Mouse (Mus musculus) embryonic facial prominence, embryonic 13.5 days (tissue): ENCODE results near the gene Plppr4. TPM values are rescaled to one million over a fixed set of nuclear protein-coding genes. Genes with fewer than 3 reads are reported as not detected.

Source experiments
- ATAC-seq: fragments of 200-750 bp; cut with Nextera tagmentation; 2 replicates; pipeline ENCODE4 v1.8.0; 2017; ENCODE audit warnings: low read depth; ENCODE audit not compliant: insufficient number of reproducible peaks, insufficient read depth, low FRiP score, low TSS enrichment
- H3K27ac ChIP-seq: fragments of 300-500 bp; sonication (generic); 2 replicates; pipeline ENCODE4 v1.5.1; 2015; ENCODE audit warnings: moderate library complexity, mild to moderate bottlenecking, inconsistent platforms
- H3K27me3 ChIP-seq: fragments of 300-500 bp; sonication (generic); 2 replicates; pipeline ENCODE4 v1.6.1; 2015; ENCODE audit warnings: mild to moderate bottlenecking, inconsistent platforms
- H3K36me3 ChIP-seq: fragments of 300-500 bp; sonication (generic); 2 replicates; pipeline ENCODE4 v1.6.1; 2015; ENCODE audit warnings: mild to moderate bottlenecking, inconsistent platforms
- H3K4me1 ChIP-seq: fragments of 300-500 bp; sonication (generic); 2 replicates; pipeline ENCODE4 v1.6.1; 2015; ENCODE audit warnings: inconsistent platforms
- H3K4me2 ChIP-seq: fragments of 300-500 bp; sonication (generic); 2 replicates; pipeline ENCODE4 v1.6.1; 2015; ENCODE audit warnings: moderate library complexity, mild to moderate bottlenecking, inconsistent platforms
- H3K4me3 ChIP-seq: fragments of 300-500 bp; sonication (generic); 2 replicates; pipeline ENCODE4 v1.5.1; 2015; ENCODE audit warnings: mild to moderate bottlenecking, inconsistent platforms
- H3K9ac ChIP-seq: fragments of 300-500 bp; sonication (generic); 2 replicates; pipeline ENCODE4 v1.6.1; 2015; ENCODE audit warnings: mild to moderate bottlenecking, inconsistent platforms
- H3K9me3 ChIP-seq: fragments of 300-500 bp; sonication (generic); 2 replicates; pipeline ENCODE4 v1.6.1; 2016; ENCODE audit warnings: inconsistent platforms
- WGBS: fragments of 180-500 bp; shearing (Covaris S2); methylation state at CpG from one replicate; pipeline ENCODE4 v1.1.7; 2015; ENCODE audit warnings: mixed read lengths; 5-methylcytosine and 5-hydroxymethylcytosine counted together
- polyA plus RNA-seq: library from polyadenylated mRNA; unstranded; fragments of >200 nt; fragmentation: Nextera tagmentation; extraction: Ambion mirVana; gene quantifications from 2 replicates; pipeline ENCODE4 v1.2.1, GENCODE M21; 2015

Plppr4 gene
- 0.66 and 0.69 TPM in 2 replicates for polyA plus RNA-seq

DNA sequence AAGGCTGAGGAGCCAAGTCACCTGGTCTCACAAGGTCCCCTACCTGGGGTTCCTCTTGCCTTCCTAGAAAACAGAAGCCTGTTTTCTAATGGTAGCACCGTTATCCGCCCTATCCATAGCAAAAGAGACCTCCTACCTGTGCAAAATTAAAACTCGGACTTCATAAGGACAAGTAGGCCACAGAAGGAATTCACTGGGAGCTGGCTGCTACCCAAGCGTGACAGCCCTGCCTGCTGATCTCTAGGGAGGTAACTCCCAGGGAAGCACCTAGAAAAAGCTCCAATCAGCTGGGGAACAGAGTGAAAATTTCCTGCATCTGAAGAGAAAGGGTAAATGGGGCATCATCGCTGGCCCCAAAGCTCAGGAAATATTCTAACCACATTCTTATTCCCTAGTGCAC is at the start of gene Plppr4:
Gene Plppr4 (minus strand): TSS at position 349 of the 400 bp plus-strand sequence.
- Histone ChIP-seq H3K27ac (no peak within 1 kb of the TSS), H3K4me2 (peak within 1 kb of the TSS; percentile 91), H3K4me1 (0 out of 2 replicates have a peak, but pooled peaks cover 9% of the 10 kb centered on the region), H3K9me3 (no peaks in the 10 kb centered on the region), H3K27me3 (peaks cover 19% of the 10 kb centered on the region), H3K9ac (peak within 1 kb of the TSS; percentile 70), H3K4me3 (peak within 1 kb of the TSS; percentile 54), H3K36me3 (no peaks in the 10 kb centered on the region)
- WGBS = 28% methylated on average over 5 of the region's 5 CpGs
- no peak for ATAC-seq

DNA sequence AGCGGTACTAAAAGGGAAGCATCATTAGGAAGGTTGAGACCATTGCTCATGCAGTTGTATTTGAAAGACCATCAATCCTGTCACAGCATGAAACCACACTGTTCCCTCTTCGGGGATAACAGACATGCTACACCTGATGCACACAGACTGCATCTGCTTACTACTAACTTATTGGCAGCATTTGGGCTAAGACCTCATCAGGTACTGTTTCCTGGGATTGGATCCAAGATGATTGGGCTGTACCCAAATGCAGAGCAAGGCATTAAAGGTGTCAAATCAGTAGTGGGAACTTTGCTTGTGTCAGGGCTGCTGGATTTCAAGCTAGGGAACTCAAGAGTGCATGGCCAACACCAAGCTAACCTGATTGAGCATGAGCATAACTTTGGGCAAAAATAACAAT is 45.1 kb upstream of the Plppr4 start:
- 84% methylated on average over 2 of the region's 2 CpGs for WGBS
- H3K9ac ChIP-seq = no peak overlapping the region
- H3K4me1 ChIP-seq = no peaks in the 10 kb centered on the region
- H3K4me2 ChIP-seq = no peak overlapping the region
- H3K4me3 ChIP-seq = no peak overlapping the region
- H3K27ac ChIP-seq = no peak overlapping the region
- H3K27me3 ChIP-seq = no peaks in the 10 kb centered on the region
- H3K36me3 ChIP-seq = no peaks in the 10 kb centered on the region
- no peak for ATAC-seq
- no peaks in the 10 kb centered on the region for H3K9me3 ChIP-seq

DNA sequence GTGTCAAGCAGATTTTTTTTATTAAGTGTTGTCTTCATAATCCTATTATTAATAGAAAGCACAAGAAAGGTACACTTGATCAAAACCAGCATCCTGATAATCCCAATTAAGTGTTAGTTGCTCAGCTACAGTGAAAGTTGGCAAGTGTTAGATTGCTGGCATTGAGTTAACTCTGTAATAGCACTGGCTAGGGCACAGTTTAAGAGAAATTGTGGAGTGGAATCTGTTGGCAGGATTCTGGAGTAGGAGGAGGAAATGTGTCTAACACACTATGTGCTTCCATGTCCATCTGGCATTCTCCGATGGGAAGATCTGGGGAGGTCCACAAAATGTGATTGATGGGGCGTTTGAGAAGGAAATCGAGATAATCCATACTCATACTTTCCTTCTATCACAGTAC is 43.1 kb upstream of the Plppr4 start:
- Histone ChIP-seq H3K9me3 (no peaks in the 10 kb centered on the region), H3K36me3 (no peaks in the 10 kb centered on the region), H3K27me3 (no peaks in the 10 kb centered on the region), H3K4me1 (no peaks in the 10 kb centered on the region), H3K4me3 (no peak overlapping the region), H3K27ac (no peak overlapping the region), H3K4me2 (no peak overlapping the region), H3K9ac (no peak overlapping the region)
- no peak for ATAC-seq
- WGBS = 84% methylated on average over 3 of the region's 3 CpGs

DNA sequence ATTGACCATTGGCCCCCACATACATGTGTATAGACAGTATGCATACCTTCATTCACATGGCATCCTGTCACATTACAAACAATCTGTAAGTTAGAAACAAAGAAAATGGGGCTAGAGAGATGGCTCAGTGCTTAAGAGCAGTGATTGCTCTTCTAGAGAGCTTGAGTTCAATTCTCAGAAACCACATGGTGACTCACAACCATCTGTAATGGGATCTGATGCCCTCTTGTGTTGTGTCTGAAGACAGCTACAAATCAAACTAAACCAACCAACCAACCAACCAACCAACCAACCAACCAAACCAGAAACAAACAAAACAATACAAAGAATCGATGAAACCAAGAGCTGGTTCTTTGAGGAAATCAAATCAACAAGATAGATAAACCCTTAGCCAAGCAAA is 5.4 kb upstream of the Plppr4 start:
- ATAC-seq = no peak
- no peaks in the 10 kb centered on the region for H3K9me3 ChIP-seq
- no peaks in the 10 kb centered on the region for H3K36me3 ChIP-seq
- no peak overlapping the region for H3K27ac ChIP-seq
- H3K4me2 ChIP-seq = no peak overlapping the region
- no peaks in the 10 kb centered on the region for H3K4me1 ChIP-seq
- no peak overlapping the region for H3K9ac ChIP-seq
- H3K27me3 ChIP-seq = peaks cover 1% of the 10 kb centered on the region; the same call in 1 of the 2 replicates
- no peak overlapping the region for H3K4me3 ChIP-seq
- WGBS = 83% methylated on average over 1 of the region's 1 CpGs

DNA sequence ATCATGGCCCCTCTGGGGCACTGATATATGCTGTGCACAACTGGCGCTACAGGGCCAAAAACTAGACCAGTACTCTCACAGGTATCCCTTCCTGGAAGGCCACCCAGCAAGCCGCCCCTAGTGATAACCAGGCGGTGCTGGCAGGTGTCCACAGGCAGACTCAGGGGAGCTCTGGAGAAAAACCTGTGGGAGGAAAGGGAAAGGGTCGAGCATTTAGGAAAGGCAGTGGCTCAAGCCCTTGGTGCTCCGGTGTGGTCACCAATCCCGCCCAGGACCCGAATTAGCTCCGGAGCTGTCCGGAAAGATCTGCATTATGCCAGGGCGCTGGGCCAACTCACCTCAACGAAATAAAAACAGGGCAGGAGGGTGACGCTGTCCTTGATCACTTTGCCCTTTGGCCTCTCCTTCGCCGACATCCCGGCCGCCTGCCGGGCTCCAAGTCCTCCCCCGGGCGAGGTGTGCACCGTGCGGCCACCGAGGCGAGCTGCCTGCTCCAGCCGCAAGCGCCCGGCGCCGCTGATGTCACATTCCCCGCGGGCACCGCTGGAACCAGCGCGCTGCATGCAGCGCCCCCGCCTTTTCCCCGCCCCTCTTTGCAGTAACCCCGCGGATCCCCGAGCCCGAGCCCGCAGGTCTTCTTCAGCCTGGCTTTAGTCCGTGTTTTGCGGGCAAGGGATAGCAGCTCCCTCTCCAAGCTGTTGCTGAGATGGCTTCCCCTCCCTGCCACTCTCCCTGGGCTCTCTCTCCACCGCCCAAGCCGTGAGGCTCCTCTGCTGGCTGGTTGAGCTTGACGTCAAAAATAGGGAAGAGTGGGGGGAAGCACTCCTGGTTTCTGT is 772 bp downstream of the Plppr4 start:
- Histone ChIP-seq H3K4me1 (0 out of 2 replicates have a peak, but pooled peaks cover 9% of the 10 kb centered on the region), H3K27ac (no peak overlapping the region), H3K4me3 (peak overlapping the region; percentile 54), H3K9ac (peak overlapping the region; percentile 70), H3K27me3 (peaks cover 19% of the 10 kb centered on the region), H3K4me2 (peak overlapping the region; percentile 91), H3K36me3 (no peaks in the 10 kb centered on the region), H3K9me3 (no peaks in the 10 kb centered on the region)
- 0 out of 2 replicates have a peak, but pooled peaks have one; percentile 59 for ATAC-seq
- 2% methylated on average over 46 of the region's 46 CpGs for WGBS

DNA sequence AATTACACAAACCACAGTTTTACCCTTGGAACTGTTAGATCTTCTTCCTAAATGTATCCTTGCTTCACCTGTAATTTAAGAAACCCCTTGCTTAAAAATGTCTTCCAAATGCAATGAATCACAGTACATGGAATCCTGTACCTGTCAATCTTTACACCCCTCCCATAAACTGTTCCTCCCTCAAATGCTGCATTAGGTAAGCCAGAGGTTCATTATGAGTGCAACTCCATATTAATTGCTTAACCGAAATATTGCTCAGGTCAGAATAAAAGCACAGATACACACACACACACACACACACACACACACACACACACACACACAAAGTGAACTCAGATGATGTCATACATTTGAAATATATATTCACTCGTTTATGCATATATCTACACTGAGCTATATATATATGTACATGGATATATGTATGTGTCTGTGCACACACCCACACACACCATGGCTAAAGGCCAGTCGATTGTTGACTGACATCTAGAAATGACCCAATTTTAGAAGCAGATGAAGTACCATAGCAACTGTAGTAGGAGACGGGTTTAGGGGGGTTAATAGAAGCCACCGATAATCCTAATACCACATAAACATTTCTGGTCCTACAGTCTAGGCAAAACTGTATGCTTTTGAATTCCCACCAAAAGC is 1.6 kb downstream of the Plppr4 start:
- H3K9me3 ChIP-seq = no peaks in the 10 kb centered on the region
- H3K27ac ChIP-seq = no peak overlapping the region
- no peaks in the 10 kb centered on the region for H3K36me3 ChIP-seq
- H3K4me1 ChIP-seq = 0 out of 2 replicates have a peak, but pooled peaks cover 9% of the 10 kb centered on the region
- no peak for ATAC-seq
- H3K27me3 ChIP-seq = peaks cover 19% of the 10 kb centered on the region
- no peak overlapping the region for H3K9ac ChIP-seq
- 72% methylated on average over 5 of the region's 5 CpGs for WGBS
- peak overlapping the region; percentile 54 for H3K4me3 ChIP-seq
- peak overlapping the region; percentile 91 for H3K4me2 ChIP-seq

DNA sequence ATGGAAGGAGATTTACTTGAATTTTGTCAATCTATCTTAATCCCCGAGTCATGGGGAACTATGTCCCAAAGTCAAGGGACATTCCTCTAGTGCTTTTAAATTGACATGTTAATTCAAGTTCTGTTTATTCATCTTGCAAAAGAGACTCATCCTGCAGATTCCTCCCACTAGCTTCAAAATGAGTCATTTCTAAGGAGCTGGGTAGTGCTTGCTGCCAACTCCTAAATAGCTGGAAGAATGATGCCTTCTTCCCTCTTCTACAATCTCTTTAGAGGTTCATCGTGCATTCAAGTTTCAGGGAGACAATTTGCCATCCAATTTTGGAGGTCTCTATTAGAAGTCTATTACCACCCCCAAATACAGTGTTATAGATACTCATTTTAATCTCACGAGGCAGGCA is 3.3 kb downstream of the Plppr4 start:
- Histone ChIP-seq H3K4me2 (no peak overlapping the region), H3K27me3 (peaks cover 19% of the 10 kb centered on the region), H3K4me1 (0 out of 2 replicates have a peak, but pooled peaks cover 9% of the 10 kb centered on the region), H3K36me3 (no peaks in the 10 kb centered on the region), H3K9me3 (no peaks in the 10 kb centered on the region), H3K4me3 (no peak overlapping the region), H3K9ac (no peak overlapping the region), H3K27ac (no peak overlapping the region)
- 84% methylated on average over 3 of the region's 3 CpGs for WGBS
- no peak for ATAC-seq

DNA sequence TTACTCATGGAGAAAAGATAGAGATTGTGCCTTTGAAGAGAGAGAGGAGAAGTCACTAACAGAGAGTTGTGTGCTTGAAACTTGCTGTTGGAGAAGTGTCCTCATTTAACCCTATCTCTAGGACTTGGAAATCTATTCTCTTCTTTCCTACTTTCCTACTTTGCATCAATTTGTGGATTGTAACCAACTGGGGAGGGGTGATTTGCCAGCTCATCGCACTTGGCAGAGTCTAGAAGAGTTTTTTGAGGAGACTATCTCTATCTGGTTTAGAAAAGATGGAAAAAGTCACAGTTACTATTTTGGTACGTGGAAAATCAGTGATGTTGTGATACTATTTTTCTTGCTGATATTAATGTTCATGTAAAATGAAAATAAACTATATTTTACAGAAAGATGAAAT is 6.7 kb downstream of the Plppr4 start:
- WGBS = 84% methylated on average over 2 of the region's 2 CpGs
- Histone ChIP-seq H3K4me1 (no peaks in the 10 kb centered on the region), H3K9me3 (no peaks in the 10 kb centered on the region), H3K27ac (no peak overlapping the region), H3K4me3 (no peak overlapping the region), H3K36me3 (no peaks in the 10 kb centered on the region), H3K9ac (no peak overlapping the region), H3K27me3 (0 out of 2 replicates have a peak, but pooled peaks cover 2% of the 10 kb centered on the region), H3K4me2 (no peak overlapping the region)
- no peak for ATAC-seq

DNA sequence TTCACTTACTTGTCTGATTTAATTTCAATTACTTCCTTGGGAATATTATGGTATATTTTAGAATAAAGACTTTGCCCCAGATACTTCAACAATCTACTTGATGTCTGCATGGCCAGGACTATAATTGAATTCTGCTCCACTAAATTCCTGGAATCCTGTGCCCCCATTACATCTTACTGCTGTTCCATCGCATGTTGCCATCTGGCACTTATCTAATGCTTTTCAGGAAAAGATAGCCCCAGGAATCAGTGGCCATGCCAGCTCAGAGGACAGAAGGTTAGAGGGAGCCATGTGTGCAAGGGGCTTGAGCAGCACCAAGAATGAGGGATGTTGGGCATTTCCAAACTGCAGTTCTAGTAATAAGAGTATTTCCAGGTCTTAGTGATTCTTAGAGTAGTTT is 14.3 kb downstream of the Plppr4 start:
- H3K4me2 ChIP-seq = no peak overlapping the region
- H3K4me3 ChIP-seq = no peak overlapping the region
- no peak overlapping the region for H3K27ac ChIP-seq
- H3K36me3 ChIP-seq = no peaks in the 10 kb centered on the region
- WGBS = 52% methylated on average over 1 of the region's 1 CpGs
- no peaks in the 10 kb centered on the region for H3K27me3 ChIP-seq
- H3K9ac ChIP-seq = no peak overlapping the region
- no peak for ATAC-seq
- no peaks in the 10 kb centered on the region for H3K9me3 ChIP-seq
- H3K4me1 ChIP-seq = no peaks in the 10 kb centered on the region

DNA sequence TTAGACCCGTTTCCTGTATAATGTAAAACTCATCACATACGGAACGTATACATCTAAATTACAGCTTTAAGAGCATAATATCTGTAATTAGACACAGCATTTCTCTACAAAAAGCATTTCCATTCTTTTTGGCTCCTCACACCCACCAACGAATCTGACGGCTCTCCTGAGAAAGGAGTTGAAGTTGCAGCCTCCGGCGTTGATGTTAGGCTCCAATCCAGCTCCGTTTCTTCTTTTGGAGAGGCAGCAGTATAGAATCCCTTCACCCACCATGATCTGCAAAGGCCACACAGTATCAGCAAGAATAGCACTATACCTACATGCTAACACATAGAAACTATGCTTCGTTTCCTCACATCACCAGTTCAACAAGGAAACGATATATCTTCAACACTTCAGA is 29.2 kb downstream of the Plppr4 start:
- ATAC-seq = no peak

DNA sequence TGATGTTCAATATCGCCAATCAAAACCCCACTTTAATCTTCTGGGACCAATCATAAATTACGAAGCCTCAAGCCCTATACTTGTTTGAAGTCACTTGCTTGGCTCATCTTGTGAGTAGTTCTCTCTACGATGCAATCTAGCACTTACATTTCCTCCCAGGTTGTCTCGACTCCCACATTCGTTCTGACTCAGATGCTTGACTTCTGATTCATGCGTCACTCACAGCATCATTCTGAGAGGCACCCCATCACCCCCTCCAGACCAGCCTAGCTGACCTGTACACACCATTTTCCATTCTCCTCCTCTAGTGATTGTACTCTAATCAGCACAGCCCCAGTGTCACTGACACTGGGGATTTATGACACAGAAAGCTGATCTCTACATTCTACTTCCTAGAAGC is 31.2 kb downstream of the Plppr4 start:
- no peaks in the 10 kb centered on the region for H3K4me1 ChIP-seq
- 82% methylated on average over 6 of the region's 6 CpGs for WGBS
- H3K27ac ChIP-seq = no peak overlapping the region
- no peak for ATAC-seq
- no peaks in the 10 kb centered on the region for H3K36me3 ChIP-seq
- no peak overlapping the region for H3K9ac ChIP-seq
- H3K4me2 ChIP-seq = no peak overlapping the region
- H3K27me3 ChIP-seq = no peaks in the 10 kb centered on the region
- H3K4me3 ChIP-seq = no peak overlapping the region
- no peaks in the 10 kb centered on the region for H3K9me3 ChIP-seq

More for the DNA sequence above, 29.2 kb downstream of the Plppr4 start:
- no peaks in the 10 kb centered on the region for H3K36me3 ChIP-seq
- no peaks in the 10 kb centered on the region for H3K9me3 ChIP-seq
- H3K4me1 ChIP-seq = no peaks in the 10 kb centered on the region
- H3K27ac ChIP-seq = no peak overlapping the region
- H3K9ac ChIP-seq = no peak overlapping the region
- H3K4me2 ChIP-seq = no peak overlapping the region
- WGBS = 70% methylated on average over 10 of the region's 10 CpGs
- H3K4me3 ChIP-seq = no peak overlapping the region
- no peaks in the 10 kb centered on the region for H3K27me3 ChIP-seq

DNA sequence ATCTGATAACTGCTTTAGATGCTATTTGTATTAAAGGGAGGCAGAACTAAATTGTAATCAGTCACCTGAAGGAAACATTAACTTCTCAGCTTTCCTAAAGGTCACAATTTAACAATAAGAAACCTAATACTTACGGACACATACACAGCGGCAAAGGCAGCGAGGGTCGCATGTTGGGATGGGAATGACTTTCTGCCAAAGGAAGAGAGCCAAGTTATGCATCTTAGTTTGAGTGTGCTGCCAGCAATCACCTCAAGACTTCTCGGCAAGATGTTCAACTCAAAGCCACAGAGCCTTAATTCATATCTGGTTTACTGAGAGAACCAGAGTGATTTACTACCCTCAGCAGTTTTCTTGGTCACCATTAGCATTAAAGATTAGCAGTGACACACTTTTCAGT is 34.1 kb downstream of the Plppr4 start:
- no peaks in the 10 kb centered on the region for H3K9me3 ChIP-seq
- 81% methylated on average over 5 of the region's 5 CpGs for WGBS

More for the DNA sequence above, 34.1 kb downstream of the Plppr4 start:
- Histone ChIP-seq H3K4me2 (no peak overlapping the region), H3K36me3 (no peaks in the 10 kb centered on the region), H3K4me1 (no peaks in the 10 kb centered on the region), H3K9ac (no peak overlapping the region), H3K4me3 (no peak overlapping the region), H3K27ac (no peak overlapping the region), H3K27me3 (no peaks in the 10 kb centered on the region)
- ATAC-seq = no peak
